Mouse (Mus musculus) embryonic facial prominence, embryonic 12.5 days (tissue): ENCODE results near the gene Tet1. TPM values are rescaled to one million over a fixed set of nuclear protein-coding genes. Genes with fewer than 3 reads are reported as not detected.
A peak's percentile ranks its signal among the peaks of the same experiment; 100 is the strongest.

Experiments used
- ATAC-seq: fragments of 200-750 bp; cut with Nextera tagmentation; 2 replicates; pipeline ENCODE4 v1.8.0; 2017; ENCODE audit not compliant: insufficient number of reproducible peaks, insufficient read depth, low FRiP score, low TSS enrichment
- H3K27ac ChIP-seq: fragments of 300-500 bp; sonication (generic); 2 replicates; pipeline ENCODE4 v1.5.1; 2016; ENCODE audit warnings: mild to moderate bottlenecking
- H3K27me3 ChIP-seq: fragments of 300-500 bp; sonication (generic); 2 replicates; pipeline ENCODE4 v1.6.1; 2016; ENCODE audit warnings: mild to moderate bottlenecking, moderate library complexity
- H3K36me3 ChIP-seq: fragments of 300-500 bp; sonication (generic); 2 replicates; pipeline ENCODE4 v1.6.1; 2016; ENCODE audit warnings: mild to moderate bottlenecking
- H3K4me1 ChIP-seq: fragments of 300-500 bp; sonication (generic); 2 replicates; pipeline ENCODE4 v1.6.1; 2016
- H3K4me2 ChIP-seq: fragments of 300-500 bp; sonication (generic); replicated peaks from 2 replicates; pipeline ENCODE4 v1.6.1; 2016; ENCODE audit warnings: mild to moderate bottlenecking, moderate library complexity
- H3K4me3 ChIP-seq: fragments of 300-500 bp; sonication (generic); 2 replicates; pipeline ENCODE4 v1.5.1; 2016; ENCODE audit warnings: mild to moderate bottlenecking
- H3K9ac ChIP-seq: fragments of 300-500 bp; sonication (generic); 2 replicates; pipeline ENCODE4 v1.6.1; 2016; ENCODE audit warnings: mild to moderate bottlenecking, moderate library complexity
- H3K9me3 ChIP-seq: fragments of 300-500 bp; sonication (generic); 2 replicates; pipeline ENCODE4 v1.6.1; 2016; ENCODE audit warnings: mild to moderate bottlenecking, moderate library complexity
- WGBS: fragments of 180-500 bp; shearing (Covaris S2); methylation state at CpG from one replicate; pipeline ENCODE4 v1.1.7; 2016; 5-methylcytosine and 5-hydroxymethylcytosine counted together
- polyA plus RNA-seq: library from polyadenylated mRNA; unstranded; fragments of >200 nt; fragmentation: Nextera tagmentation; extraction: Ambion mirVana; gene quantifications from 2 replicates; pipeline ENCODE4 v1.2.1, GENCODE M21; 2016

The Tet1 gene
- polyA plus RNA-seq, 1 experiment from 2014 or later, result 30.8 TPM

GRCm38 (mm10) chr10:62865167-62866034 lies 43.4 kb downstream of the Tet1 start:
- peak overlapping the region; percentile 53 for H3K4me3 ChIP-seq
- peak overlapping the region; percentile 73 for H3K9ac ChIP-seq
- 0 out of 2 replicates have a peak, but pooled peaks cover 3% of the 10 kb centered on the region for H3K9me3 ChIP-seq
- WGBS, result 1% methylated on average over 28 of the region's 28 CpGs
- peak overlapping the region; percentile 93 for H3K27ac ChIP-seq
- H3K4me1 ChIP-seq, result peaks cover 19% of the 10 kb centered on the region
- peak; percentile 96 for ATAC-seq
- peak overlapping the region; percentile 78 for H3K4me2 ChIP-seq
- H3K36me3 ChIP-seq, result peaks cover 12% of the 10 kb centered on the region; the same call in 1 of the 2 replicates
- H3K27me3 ChIP-seq, result no peaks in the 10 kb centered on the region

GRCm38 (mm10) chr10:62863563-62863962 lies 45.2 kb downstream of the Tet1 start:
- Histone ChIP-seq H3K27me3 (no peaks in the 10 kb centered on the region), H3K4me2 (peak overlapping the region; percentile 37), H3K36me3 (peaks cover 16% of the 10 kb centered on the region; the same call in 1 of the 2 replicates), H3K4me1 (peaks cover 19% of the 10 kb centered on the region), H3K27ac (no peak overlapping the region), H3K9me3 (0 out of 2 replicates have a peak, but pooled peaks cover 3% of the 10 kb centered on the region), H3K4me3 (peak overlapping the region; percentile 9; the same call in 1 of the 2 replicates), H3K9ac (no peak overlapping the region)
- ATAC-seq, result no peak
- WGBS, result 77% methylated on average over 3 of the region's 3 CpGs

GRCm38 (mm10) chr10:62862435-62862834 lies 46.4 kb downstream of the Tet1 start:
- peaks cover 16% of the 10 kb centered on the region; the same call in 1 of the 2 replicates for H3K36me3 ChIP-seq
- H3K4me1 ChIP-seq, result peaks cover 19% of the 10 kb centered on the region
- no peak overlapping the region for H3K4me3 ChIP-seq
- no peaks in the 10 kb centered on the region for H3K27me3 ChIP-seq
- H3K9me3 ChIP-seq, result 0 out of 2 replicates have a peak, but pooled peaks cover 3% of the 10 kb centered on the region
- no peak overlapping the region for H3K4me2 ChIP-seq
- ATAC-seq, result no peak
- H3K27ac ChIP-seq, result no peak overlapping the region
- H3K9ac ChIP-seq, result no peak overlapping the region
- WGBS, result 93% methylated on average over 1 of the region's 1 CpGs

- ATAC-seq, result no peak
These were observed 49.8 kb downstream of the Tet1 start for GRCm38 (mm10) chr10:62858967-62859366.

GRCm38 (mm10) chr10:62856690-62857290 lies 52.0 kb downstream of the Tet1 start:
- no peaks in the 10 kb centered on the region for H3K27me3 ChIP-seq
- no peak overlapping the region for H3K4me2 ChIP-seq
- WGBS, result 74% methylated on average over 10 of the region's 10 CpGs
- no peak for ATAC-seq
- H3K9me3 ChIP-seq, result no peaks in the 10 kb centered on the region
- H3K4me1 ChIP-seq, result peaks cover 4% of the 10 kb centered on the region; the same call in 1 of the 2 replicates
- 0 out of 2 replicates have a peak overlapping the region, but pooled peaks have one; percentile 30 for H3K9ac ChIP-seq
- no peak overlapping the region for H3K4me3 ChIP-seq
- peaks cover 8% of the 10 kb centered on the region; the same call in 1 of the 2 replicates for H3K36me3 ChIP-seq
- H3K27ac ChIP-seq, result no peak overlapping the region

More at GRCm38 (mm10) chr10:62858967-62859366, 49.8 kb downstream of the Tet1 start:
- H3K4me2 ChIP-seq, result no peak overlapping the region
- H3K27ac ChIP-seq, result no peak overlapping the region
- peaks cover 12% of the 10 kb centered on the region; the same call in 1 of the 2 replicates for H3K4me1 ChIP-seq
- 0 out of 2 replicates have a peak, but pooled peaks cover 3% of the 10 kb centered on the region for H3K9me3 ChIP-seq
- H3K9ac ChIP-seq, result no peak overlapping the region
- H3K4me3 ChIP-seq, result no peak overlapping the region
- 87% methylated on average over 5 of the region's 5 CpGs for WGBS
- no peaks in the 10 kb centered on the region for H3K27me3 ChIP-seq
- peaks cover 16% of the 10 kb centered on the region; the same call in 1 of the 2 replicates for H3K36me3 ChIP-seq

- no peak for ATAC-seq
- Histone ChIP-seq H3K27ac (no peak overlapping the region), H3K4me1 (peaks cover 4% of the 10 kb centered on the region; the same call in 1 of the 2 replicates), H3K4me2 (no peak overlapping the region), H3K36me3 (peaks cover under 1% of the 10 kb centered on the region; the same call in 1 of the 2 replicates), H3K9ac (no peak overlapping the region), H3K4me3 (no peak overlapping the region), H3K27me3 (no peaks in the 10 kb centered on the region), H3K9me3 (no peaks in the 10 kb centered on the region)
- WGBS, result 69% methylated on average over 2 of the region's 2 CpGs
These were observed 53.8 kb downstream of the Tet1 start for GRCm38 (mm10) chr10:62854992-62855391.

GRCm38 (mm10) chr10:62854581-62854980 lies 54.2 kb downstream of the Tet1 start:
- peaks cover 4% of the 10 kb centered on the region; the same call in 1 of the 2 replicates for H3K4me1 ChIP-seq
- no peaks in the 10 kb centered on the region for H3K36me3 ChIP-seq
- 73% methylated on average over 4 of the region's 4 CpGs for WGBS
- H3K9ac ChIP-seq, result no peak overlapping the region
- H3K27me3 ChIP-seq, result no peaks in the 10 kb centered on the region
- no peak overlapping the region for H3K4me3 ChIP-seq
- no peak overlapping the region for H3K4me2 ChIP-seq
- H3K27ac ChIP-seq, result no peak overlapping the region
- ATAC-seq, result no peak
- H3K9me3 ChIP-seq, result no peaks in the 10 kb centered on the region

GRCm38 (mm10) chr10:62851578-62851977 lies 57.2 kb downstream of the Tet1 start:
- Histone ChIP-seq H3K9me3 (no peaks in the 10 kb centered on the region), H3K27ac (0 out of 2 replicates have a peak overlapping the region, but pooled peaks have one; percentile 36), H3K9ac (no peak overlapping the region), H3K36me3 (no peaks in the 10 kb centered on the region), H3K4me1 (no peaks in the 10 kb centered on the region), H3K4me2 (no peak overlapping the region), H3K4me3 (no peak overlapping the region), H3K27me3 (no peaks in the 10 kb centered on the region)
- 78% methylated on average over 7 of the region's 7 CpGs for WGBS
- ATAC-seq, result no peak

- ATAC-seq, result no peak
- no peaks in the 10 kb centered on the region for H3K27me3 ChIP-seq
- H3K27ac ChIP-seq, result no peak overlapping the region
- H3K36me3 ChIP-seq, result no peaks in the 10 kb centered on the region
- no peaks in the 10 kb centered on the region for H3K4me1 ChIP-seq
- no peaks in the 10 kb centered on the region for H3K9me3 ChIP-seq
- no peak overlapping the region for H3K9ac ChIP-seq
- H3K4me2 ChIP-seq, result no peak overlapping the region
- WGBS, result 47% methylated on average over 4 of the region's 4 CpGs
- no peak overlapping the region for H3K4me3 ChIP-seq
These were observed 57.8 kb downstream of the Tet1 start for GRCm38 (mm10) chr10:62851025-62851424.

GRCm38 (mm10) chr10:62848783-62849182 lies 60.0 kb downstream of the Tet1 start:
- H3K4me2 ChIP-seq, result no peak overlapping the region
- H3K27ac ChIP-seq, result no peak overlapping the region
- no peak for ATAC-seq
- H3K36me3 ChIP-seq, result no peaks in the 10 kb centered on the region
- H3K9me3 ChIP-seq, result no peaks in the 10 kb centered on the region
- H3K27me3 ChIP-seq, result no peaks in the 10 kb centered on the region
- H3K4me1 ChIP-seq, result peaks cover 5% of the 10 kb centered on the region; the same call in 1 of the 2 replicates
- H3K9ac ChIP-seq, result no peak overlapping the region
- WGBS, result 93% methylated on average over 2 of the region's 2 CpGs
- no peak overlapping the region for H3K4me3 ChIP-seq

GRCm38 (mm10) chr10:62847069-62847626 lies 61.6 kb downstream of the Tet1 start:
- H3K9ac ChIP-seq, result no peak overlapping the region
- peaks cover 10% of the 10 kb centered on the region; the same call in 1 of the 2 replicates for H3K4me1 ChIP-seq
- ATAC-seq, result no peak
- H3K4me3 ChIP-seq, result no peak overlapping the region
- WGBS, result 82% methylated on average over 12 of the region's 12 CpGs
- H3K36me3 ChIP-seq, result no peaks in the 10 kb centered on the region
- no peak overlapping the region for H3K4me2 ChIP-seq
- no peaks in the 10 kb centered on the region for H3K27me3 ChIP-seq
- H3K27ac ChIP-seq, result no peak overlapping the region
- no peaks in the 10 kb centered on the region for H3K9me3 ChIP-seq
